Mouse (Mus musculus) kidney, postnatal 4 days (tissue): Measurements from ENCODE around the gene Tmem116.
"Not testable (repeated sequence)": the region's sequence is repeated elsewhere in the genome, so short reads cannot be mapped to it uniquely, and the experiment has no call there.

Experiments used
- DNase-seq, 2 experiments: peaks; one replicate each; pipeline ENCODE4 v3.0.0; 2021; ENCODE audit warnings: mixed read lengths in 2 of 2

Tmem116 gene

DNA sequence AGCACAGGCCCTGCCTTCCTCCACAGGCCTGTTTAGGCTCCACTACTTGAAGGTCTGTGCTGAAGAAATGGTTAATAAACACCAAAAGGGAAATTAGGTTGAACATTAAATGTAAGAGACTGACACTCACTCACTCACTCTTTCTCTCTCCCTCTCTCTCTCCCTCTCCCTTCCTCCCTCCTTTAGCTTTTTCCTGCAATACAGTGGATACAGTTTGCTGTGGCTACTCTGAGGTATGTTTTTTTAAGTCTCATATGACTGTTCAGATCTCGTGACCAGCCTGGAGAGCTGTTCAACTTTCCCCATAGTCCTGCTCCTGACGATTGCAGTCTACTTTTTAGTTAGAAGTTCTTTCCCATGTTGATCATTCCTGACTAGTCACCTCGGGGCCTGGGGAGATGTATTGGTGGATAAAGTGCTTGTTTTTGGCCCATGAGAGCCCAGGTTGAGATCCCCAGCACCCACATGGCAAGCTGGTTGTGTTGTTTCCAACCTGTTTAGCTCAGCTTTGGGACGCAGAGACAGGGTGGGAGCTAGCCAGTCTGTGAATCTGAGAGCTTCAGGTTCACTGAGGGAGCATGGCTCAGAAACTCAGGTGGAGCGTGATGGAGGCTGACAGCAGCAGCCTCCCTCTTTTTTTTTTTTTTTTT is 12.0 kb downstream of the Tmem116 start:
- DNase-seq, result peak in 1 of 2 experiments; percentile 22

DNA sequence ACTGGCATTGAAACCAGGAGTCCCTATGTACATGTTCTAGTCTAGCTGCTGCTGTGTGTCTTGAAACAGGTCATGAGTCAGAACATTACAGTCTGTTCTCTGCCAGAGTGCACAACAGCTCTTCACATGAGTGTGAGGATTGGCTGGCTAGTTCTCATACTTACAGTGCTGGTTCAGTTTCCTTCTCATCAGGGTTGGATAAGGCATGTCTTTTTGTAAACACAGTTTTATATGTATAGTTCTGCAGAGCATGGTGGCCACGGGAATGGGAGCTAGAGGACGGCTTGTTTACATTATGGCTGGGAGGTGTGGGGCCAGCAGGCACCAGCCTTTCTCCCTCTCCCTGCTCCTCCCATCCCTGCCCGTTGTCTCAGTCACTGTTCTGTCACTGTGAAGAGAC is 17.9 kb downstream of the Tmem116 start:
- no peak for DNase-seq

DNA sequence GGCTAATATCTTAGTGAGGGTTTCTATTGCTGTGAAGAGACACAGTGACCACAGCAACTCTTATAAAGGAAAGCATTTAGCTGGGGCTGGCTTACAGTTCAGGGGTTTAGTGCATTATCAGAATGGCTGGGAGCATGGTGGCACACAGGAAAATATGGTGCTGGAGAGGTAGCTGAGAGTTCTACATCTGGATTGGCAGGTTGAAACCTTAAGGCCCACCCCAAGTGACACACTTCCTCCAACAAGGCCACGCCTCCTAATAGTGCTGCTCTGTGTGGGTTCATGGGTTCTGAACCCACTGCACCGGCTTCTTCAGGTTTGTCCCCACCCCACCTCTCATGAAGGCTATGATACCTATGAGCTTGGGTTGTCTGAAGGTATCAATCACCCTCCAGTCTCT is 20.7 kb downstream of the Tmem116 start:
- DNase-seq, result no peak

GRCm38 (mm10) chr5:121474610-121475009 is 22.9 kb downstream of the Tmem116 start:
- DNase-seq, result peak in 1 of 2 experiments; percentile 20

DNA sequence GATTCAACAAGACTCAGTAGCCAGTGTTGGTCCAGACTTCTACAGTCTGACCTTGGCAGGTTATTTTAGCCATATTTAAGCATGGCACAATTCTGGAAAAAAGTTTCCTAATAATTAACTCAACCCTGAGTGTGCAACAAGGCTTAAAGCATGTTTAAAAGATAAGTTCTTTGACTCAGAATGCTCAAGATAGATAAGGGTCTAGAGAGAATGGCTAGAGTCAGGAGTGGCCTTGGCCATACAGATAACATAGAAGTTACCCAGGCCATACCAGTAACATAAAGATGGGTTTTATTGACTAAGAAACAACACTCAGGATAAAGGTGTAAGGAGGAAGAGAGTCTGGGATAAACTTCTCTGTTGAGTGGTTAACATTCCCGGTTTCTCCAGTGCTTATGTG is 24.3 kb downstream of the Tmem116 start:
- DNase-seq, result no peak

DNA sequence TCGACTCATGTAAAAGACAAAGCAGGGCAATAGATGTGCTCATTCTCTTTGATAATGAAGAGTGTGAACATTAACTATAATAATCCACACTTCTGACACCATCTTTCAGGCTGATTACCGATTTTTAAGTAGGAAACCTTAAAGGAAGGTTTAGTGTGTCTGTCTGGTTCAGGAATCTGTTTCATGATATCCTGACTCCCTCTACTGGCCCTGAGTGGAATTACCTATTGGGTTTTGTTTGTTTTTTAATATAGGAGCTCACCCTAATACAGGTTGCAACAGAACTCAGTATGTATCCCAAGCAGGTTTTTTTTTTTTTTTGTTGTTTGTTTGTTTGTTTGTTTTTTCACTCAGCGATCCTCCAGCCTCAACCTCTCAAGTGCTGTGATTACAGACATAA is 26.0 kb downstream of the Tmem116 start:
- no peak for DNase-seq

- no peak for DNase-seq
These were observed 33.1 kb downstream of the Tmem116 start for GRCm38 (mm10) chr5:121484801-121485200.

- DNase-seq, result no peak
These were observed 41.6 kb downstream of the Tmem116 start for GRCm38 (mm10) chr5:121493305-121493704.

- DNase-seq, result no peak
These were observed 49.0 kb downstream of the Tmem116 start for GRCm38 (mm10) chr5:121500719-121501118.

DNA sequence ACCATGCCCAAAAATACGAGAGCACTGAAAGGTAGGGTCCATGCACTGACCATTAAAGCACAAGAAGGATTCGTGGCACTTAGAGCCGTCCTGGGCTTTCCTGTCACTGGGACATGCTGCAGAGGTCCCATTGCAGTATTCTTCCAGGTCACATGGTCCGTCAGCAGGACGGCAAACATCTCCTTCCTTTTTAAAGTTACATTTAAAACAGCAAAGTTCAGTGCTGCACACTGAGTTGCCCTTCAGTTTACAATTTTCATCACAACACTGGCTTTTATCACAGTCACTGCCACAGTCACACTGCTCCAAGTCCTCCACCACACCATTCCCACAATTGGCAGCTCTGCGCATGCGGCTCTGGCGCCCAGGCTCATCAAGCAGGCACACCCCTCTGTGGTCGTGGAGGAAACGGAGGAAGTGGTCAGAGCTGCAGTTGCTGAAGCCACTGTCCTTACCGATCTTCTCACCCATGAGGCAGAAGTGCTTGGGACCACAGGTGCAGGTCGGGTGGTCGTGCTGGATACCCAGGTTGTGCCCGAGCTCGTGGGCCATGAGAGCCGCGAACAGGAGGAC is 49.8 kb downstream of the Tmem116 start:
- not testable (repeated sequence) for DNase-seq

DNA sequence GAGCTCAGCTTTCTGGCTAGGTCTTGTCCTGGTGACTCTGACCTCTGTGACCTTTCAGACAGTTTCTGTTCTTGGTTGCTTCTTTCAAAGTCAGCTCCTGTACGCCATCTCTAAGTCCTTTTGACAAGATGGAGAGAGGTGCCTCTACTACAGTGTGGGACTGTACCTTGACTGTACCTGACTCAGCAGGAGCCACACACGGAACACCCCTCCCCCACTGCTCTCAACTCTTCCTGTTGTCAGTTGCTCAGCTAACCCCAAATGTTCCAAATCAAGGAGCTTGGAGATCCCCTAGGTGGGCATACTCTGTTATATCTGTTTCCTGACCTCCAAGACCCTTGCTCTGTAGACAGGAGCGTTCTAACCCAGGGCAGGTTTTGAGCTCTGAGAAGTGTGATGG is 51.5 kb downstream of the Tmem116 start, which contains the start of gene Adam1b:
Adam1b (minus strand) TSS at position 205 of the 400 bp plus-strand sequence.
- no peak for DNase-seq

DNA sequence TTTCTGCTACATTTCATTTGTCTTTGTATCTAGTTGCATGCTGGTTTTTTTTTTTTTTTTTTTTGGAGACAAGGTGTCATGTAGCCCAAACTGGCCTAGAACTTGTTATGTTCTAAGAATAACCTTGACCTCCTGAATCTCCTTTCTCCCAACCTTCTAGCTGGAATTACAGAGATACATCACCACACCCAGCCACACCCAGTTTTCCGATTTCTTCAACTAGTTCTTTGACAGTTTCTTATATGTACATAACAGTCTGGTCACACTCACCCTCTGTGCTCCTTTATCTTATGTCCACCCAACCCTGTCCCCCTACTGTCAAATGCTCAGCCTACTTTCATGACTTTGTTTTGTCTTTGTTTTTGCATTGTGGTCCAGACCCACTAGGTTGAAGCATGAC is 55.2 kb downstream of the Tmem116 start:
- no peak for DNase-seq

DNA sequence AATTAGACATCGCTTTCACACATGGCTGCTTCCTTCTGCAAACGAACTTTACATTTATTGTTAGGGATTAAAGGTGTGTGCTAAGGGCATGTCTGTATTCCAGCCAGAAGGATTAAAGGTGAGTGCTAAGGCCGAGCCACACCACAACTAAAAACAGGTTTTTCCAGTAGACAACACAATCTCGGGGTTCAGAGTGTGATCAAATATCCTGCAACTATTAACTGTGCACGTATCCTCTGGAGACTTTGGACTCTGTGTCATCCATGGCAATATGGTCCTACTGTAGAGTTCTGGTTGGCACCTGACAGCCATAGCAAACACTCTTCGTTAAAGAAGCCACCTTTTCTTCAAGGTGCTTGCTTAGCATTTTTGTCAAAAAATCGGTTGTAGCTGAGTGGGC is 58.3 kb downstream of the Tmem116 start:
- no peak for DNase-seq

GRCm38 (mm10) chr5:121518983-121519382 is 67.3 kb downstream of the Tmem116 start:
- DNase-seq, result no peak

GRCm38 (mm10) chr5:121519758-121520157 is 68.1 kb downstream of the Tmem116 start:
- DNase-seq, result not testable (repeated sequence)

DNA sequence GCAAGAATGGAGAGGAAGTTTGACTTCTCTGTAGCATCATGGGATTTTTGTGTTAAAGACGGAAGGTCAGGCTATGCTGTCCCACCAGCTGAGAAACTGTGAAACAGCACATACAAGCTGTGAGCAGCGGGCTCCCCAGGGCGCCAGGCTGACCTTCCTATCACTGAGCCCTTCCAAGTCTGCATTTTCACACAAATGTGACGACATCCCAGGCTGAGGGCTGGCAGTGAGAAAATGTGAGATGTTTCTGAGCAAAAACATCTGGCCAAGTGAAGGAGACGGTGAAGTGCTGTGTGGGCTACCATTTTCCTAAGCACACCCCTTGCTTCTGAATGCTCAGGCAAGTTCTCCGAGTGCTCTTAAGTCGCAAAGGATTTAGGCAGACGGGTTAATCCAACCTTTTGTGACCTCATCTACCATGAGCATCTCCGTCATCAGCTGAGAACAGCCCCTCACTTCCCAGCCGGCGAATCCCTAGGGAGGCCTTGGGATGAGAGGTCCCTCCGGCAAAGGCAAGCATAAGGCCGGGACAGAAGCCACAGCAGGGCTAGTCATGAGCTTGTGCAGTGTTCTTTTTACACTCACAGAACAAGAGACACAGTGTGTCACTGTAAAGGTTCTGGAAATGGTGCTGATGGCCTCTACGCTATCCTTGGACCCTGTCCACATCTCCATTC is 74.2 kb downstream of the Tmem116 start:
- no peak for DNase-seq

DNA sequence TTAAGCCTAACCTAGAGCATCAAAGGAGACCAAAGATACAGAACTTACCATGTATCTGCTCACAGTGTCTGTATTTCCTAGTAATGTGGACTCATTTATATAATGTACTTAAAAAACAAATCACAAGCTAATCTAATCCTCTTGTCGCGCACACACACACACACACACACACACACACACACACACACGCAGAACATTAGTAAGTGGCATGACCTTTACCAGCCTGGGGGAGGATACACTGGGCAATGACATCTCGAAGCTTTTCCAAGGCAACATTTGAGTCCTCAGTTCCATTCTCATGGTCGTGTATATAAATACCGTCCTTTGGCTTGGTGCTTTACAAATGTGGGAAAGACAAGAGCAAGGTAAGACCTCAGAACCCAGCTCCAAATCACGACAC is 74.8 kb downstream of the Tmem116 start:
- no peak for DNase-seq

DNA sequence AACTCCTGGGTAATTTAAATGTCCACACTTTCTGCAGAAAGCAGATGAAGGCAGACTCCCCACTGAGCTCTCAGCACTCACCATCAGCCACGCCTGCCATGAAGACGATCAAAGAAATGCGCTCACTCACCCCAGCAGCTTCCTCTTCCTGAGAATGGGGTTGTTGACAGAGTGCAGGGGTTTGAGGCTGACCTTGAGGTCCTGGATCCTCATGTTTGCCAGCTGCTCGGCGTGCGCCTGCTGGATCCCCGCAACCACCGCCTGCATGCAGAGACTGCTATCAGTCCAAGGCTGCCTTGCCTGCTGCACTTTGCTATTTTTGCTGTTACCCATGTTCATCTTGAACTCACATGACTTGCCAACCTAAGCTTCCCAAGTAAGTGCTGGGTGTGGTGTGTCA is 75.3 kb downstream of the Tmem116 start:
- DNase-seq, result no peak

- peak in 1 of 2 experiments; percentile 25 for DNase-seq
These were observed 82.8 kb downstream of the Tmem116 start for GRCm38 (mm10) chr5:121534521-121534920.

DNA sequence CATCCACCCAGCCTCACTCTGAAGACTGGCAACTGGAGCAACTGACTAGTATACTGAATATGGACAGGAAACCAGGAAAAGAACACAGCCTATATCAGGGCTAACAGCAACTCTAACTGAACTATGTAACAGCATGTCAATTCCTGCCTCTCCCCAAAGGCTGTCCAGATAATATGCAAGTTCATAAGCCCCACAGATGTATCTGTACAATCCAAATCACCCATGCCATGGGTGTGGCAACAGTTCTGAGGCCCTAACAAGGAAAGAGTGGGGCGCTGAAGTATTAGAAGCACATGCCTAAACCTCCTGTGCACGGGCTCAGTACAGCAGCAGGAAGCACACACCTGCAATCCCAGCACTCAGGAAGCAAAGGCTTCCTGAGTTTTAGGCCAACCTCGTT is 83.4 kb downstream of the Tmem116 start:
- DNase-seq, result no peak

DNA sequence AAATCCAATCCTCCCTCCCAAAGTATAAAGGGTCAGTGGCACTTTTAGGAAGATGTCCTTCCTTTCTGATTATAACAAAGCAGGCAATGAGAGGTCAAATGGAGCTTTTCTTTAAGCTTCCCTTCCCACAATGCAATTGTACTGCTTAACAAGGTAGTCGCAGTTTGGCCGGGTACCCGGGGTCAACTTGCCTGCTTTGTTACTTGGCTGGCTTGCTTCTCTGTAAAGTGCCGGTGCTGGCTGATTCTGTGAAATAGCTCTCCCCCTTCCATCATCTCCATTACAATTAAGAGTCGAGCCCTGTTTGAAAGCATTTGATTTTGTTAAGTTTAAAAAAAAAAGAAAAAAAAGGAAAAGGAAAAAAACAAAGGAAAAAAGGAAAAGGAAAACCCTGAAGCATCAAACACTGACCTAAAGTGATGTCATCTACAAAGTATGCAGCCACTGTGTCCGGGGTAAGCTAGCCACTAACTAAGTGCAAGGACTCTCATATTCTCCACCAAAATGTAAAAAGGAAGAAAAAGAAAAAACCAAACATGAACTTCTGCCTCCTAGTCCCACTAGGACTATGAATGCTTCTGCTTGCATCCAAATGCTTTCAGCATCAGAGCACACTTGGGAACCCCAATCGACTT is 85.3 kb downstream of the Tmem116 start:
- DNase-seq, result no peak

DNA sequence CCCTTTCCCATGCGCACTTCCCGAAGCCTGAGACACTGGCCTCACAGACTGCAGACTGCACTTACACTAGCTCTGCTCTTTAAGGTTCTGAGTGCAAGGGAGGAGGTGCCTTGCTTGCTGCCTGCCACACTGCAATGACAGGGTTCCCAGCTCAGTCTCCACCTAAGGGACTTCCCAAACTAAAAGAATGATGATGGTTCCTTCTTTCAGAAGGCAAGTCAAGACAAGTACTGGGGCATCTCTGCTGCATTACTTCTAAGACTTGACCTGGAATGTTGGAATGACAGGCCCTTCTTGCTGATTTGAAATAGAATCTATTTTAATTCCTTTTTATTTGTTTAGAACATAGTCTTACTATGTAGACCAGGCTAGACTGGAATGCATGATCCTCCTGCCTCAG is 85.9 kb downstream of the Tmem116 start:
- DNase-seq, result no peak

DNA sequence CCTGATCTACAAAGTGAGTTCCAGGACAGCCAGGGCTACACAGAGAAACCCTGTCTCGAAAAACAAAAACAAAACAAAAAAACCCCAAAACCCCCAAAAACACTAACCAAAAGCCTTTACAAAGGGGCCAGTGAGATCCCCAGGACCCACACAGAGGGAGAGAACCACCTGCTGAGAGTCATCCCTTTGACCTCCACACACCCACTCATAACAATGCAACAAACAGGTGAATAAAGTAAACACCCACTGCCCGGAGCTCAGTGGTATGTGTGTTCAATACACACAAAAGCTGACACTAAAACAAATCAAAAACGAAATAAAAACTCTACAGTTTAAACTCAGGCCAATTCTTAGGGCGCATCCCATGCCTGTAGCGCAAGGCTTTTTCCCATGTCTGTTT is 88.4 kb downstream of the Tmem116 start:
- DNase-seq, result no peak

- no peak for DNase-seq
These were observed 89.5 kb downstream of the Tmem116 start for GRCm38 (mm10) chr5:121541235-121541634.
